Mouse (Mus musculus) CH12.LX (cell line): ENCODE data around the gene Rab11fip3. TPM values are rescaled to one million over a fixed set of nuclear protein-coding genes. Genes with fewer than 3 reads are reported as not detected.

Experiments
- DNase-seq: peaks from one replicate; pipeline ENCODE4 v3.0.0-alpha.2; 2013; ENCODE audit errors: extremely low read depth
- H3K27ac ChIP-seq: 2 replicates; pipeline ENCODE4 v1.5.1; 2012; ENCODE audit warnings: low read depth, mild to moderate bottlenecking, control low read depth, moderate library complexity; ENCODE audit not compliant: insufficient read depth
- H3K27me3 ChIP-seq: replicated peaks from 2 replicates; pipeline ENCODE3; 2012; ENCODE audit warnings: inconsistent platforms
- H3K36me3 ChIP-seq, 2 experiments: replicated peaks in 1 of 2; 2 replicates each; pipeline versions ENCODE3 to v1.6.1; 2012; ENCODE audit warnings: inconsistent platforms in 1 of 2, low read length in 1 of 2, mild to moderate bottlenecking in 1 of 2, mixed read lengths in 1 of 2, moderate library complexity in 1 of 2; ENCODE audit not compliant: control insufficient read depth in 1 of 2, insufficient read depth in 1 of 2
- H3K4me1 ChIP-seq, 2 experiments: 2 replicates each; pipeline ENCODE4 v1.6.1; 2012; ENCODE audit warnings: inconsistent platforms in 1 of 2, moderate library complexity in 1 of 2; ENCODE audit not compliant: insufficient read depth in 2 of 2, control insufficient read depth in 1 of 2
- H3K4me2 ChIP-seq: 2 replicates; pipeline ENCODE4 v1.6.1; 2012; ENCODE audit warnings: low read depth, mild to moderate bottlenecking, control low read depth; ENCODE audit not compliant: poor library complexity, insufficient read depth, severe bottlenecking
- H3K4me3 ChIP-seq, 3 experiments: fragments of 150-350 bp in 1 of 3; sonication (generic) in 1 of 3; replicated peaks in 1 of 3; 2 replicates each; pipeline versions ENCODE3 to v1.5.1; 2011 to 2012; ENCODE audit warnings: low read depth in 2 of 3, low read length in 2 of 3, mild to moderate bottlenecking in 2 of 3, moderate library complexity in 2 of 3, control low read depth in 1 of 3, improper control_type of control experiment in 1 of 3, inconsistent platforms in 1 of 3, mixed read lengths in 1 of 3; ENCODE audit not compliant: poor library complexity in 1 of 3
- H3K79me2 ChIP-seq: replicated peaks from 2 replicates; pipeline ENCODE4 v1.6.1; 2012; ENCODE audit warnings: mild to moderate bottlenecking, moderate library complexity; ENCODE audit not compliant: control insufficient read depth, poor library complexity, insufficient read depth, severe bottlenecking; ENCODE audit errors: extremely low read depth
- H3K9ac ChIP-seq: 2 replicates; pipeline ENCODE4 v1.6.1; 2012; ENCODE audit warnings: low read depth, mild to moderate bottlenecking, control low read depth, moderate library complexity; ENCODE audit not compliant: insufficient read depth
- H3K9me3 ChIP-seq: replicated peaks from 2 replicates; pipeline ENCODE3; 2012; ENCODE audit warnings: low read length, inconsistent platforms, mixed read lengths
- BHLHE40 ChIP-seq: IDR thresholded peaks from 2 replicates; pipeline ENCODE4 v1.6.1; 2011; ENCODE audit warnings: mild to moderate bottlenecking, low read depth, low read length, improper control_type of control experiment
- CHD2 ChIP-seq: IDR thresholded peaks from 2 replicates; pipeline ENCODE4 v1.6.1; 2011; ENCODE audit warnings: low read length, improper control_type of control experiment
- CTCF ChIP-seq, 2 experiments: IDR thresholded peaks in 1 of 2; conservative IDR thresholded peaks in 1 of 2; 2 replicates each; pipeline ENCODE4 v1.5.1; 2011 to 2012; ENCODE audit warnings: low read depth in 2 of 2, low read length in 2 of 2, improper control_type of control experiment in 1 of 2, inconsistent platforms in 1 of 2, mild to moderate bottlenecking in 1 of 2, moderate library complexity in 1 of 2
- E2F4 ChIP-seq: IDR thresholded peaks from 2 replicates; pipeline ENCODE4 v1.6.1; 2011; ENCODE audit warnings: low read depth, low read length, improper control_type of control experiment; ENCODE audit not compliant: insufficient replicate concordance
- ELF1 ChIP-seq: IDR thresholded peaks from 2 replicates; pipeline ENCODE4 v1.6.1; 2014; ENCODE audit warnings: low read depth, mild to moderate bottlenecking, inconsistent platforms, low read length, improper control_type of control experiment
- EP300 ChIP-seq: IDR thresholded peaks from 2 replicates; pipeline ENCODE4 v1.6.1; 2011; ENCODE audit warnings: low read length, improper control_type of control experiment
- GABPA ChIP-seq: IDR thresholded peaks from 2 replicates; pipeline ENCODE4 v1.6.1; 2012; ENCODE audit warnings: low read depth, low read length, improper control_type of control experiment, inconsistent platforms; ENCODE audit not compliant: insufficient replicate concordance
- HCFC1 ChIP-seq: IDR thresholded peaks from 2 replicates; pipeline ENCODE4 v1.6.1; 2012; ENCODE audit warnings: low read depth, mild to moderate bottlenecking, inconsistent platforms, low read length, improper control_type of control experiment
- JUN ChIP-seq: IDR thresholded peaks from 2 replicates; pipeline ENCODE4 v1.6.1; 2011; ENCODE audit warnings: low read depth, mild to moderate bottlenecking, low read length, improper control_type of control experiment, moderate library complexity; ENCODE audit not compliant: insufficient read depth
- JUND ChIP-seq: conservative IDR thresholded peaks from 2 replicates; pipeline ENCODE4 v1.6.1; 2011; ENCODE audit warnings: low read depth, low read length, improper control_type of control experiment
- MAZ ChIP-seq: IDR thresholded peaks from 2 replicates; pipeline ENCODE4 v1.6.1; 2012; ENCODE audit warnings: low read depth, mild to moderate bottlenecking, inconsistent platforms, low read length, improper control_type of control experiment, moderate library complexity
- MEF2A ChIP-seq: IDR thresholded peaks from 2 replicates; pipeline ENCODE4 v1.6.1; 2014; ENCODE audit warnings: low read depth, mild to moderate bottlenecking, inconsistent platforms, low read length, improper control_type of control experiment, borderline replicate concordance
- MXI1 ChIP-seq: IDR thresholded peaks from 2 replicates; pipeline ENCODE4 v1.6.1; 2011; ENCODE audit warnings: mild to moderate bottlenecking, low read depth, low read length, improper control_type of control experiment
- MYC ChIP-seq: IDR thresholded peaks from 2 replicates; pipeline ENCODE4 v1.6.1; 2011; ENCODE audit warnings: low read depth, mild to moderate bottlenecking, improper control_type of control experiment, low read length
- NRF1 ChIP-seq: IDR thresholded peaks from 2 replicates; pipeline ENCODE4 v1.6.1; 2014; ENCODE audit warnings: low read depth, mild to moderate bottlenecking, inconsistent platforms, low read length, improper control_type of control experiment, moderate library complexity
- PAX5 ChIP-seq: IDR thresholded peaks from 2 replicates; pipeline ENCODE4 v1.6.1; 2012; ENCODE audit warnings: low read length, inconsistent platforms, mixed read lengths
- POLR2A ChIP-seq: IDR thresholded peaks from 2 replicates; pipeline ENCODE4 v1.6.1; 2011; ENCODE audit warnings: low read depth, mild to moderate bottlenecking, improper control_type of control experiment, low read length
- RAD21 ChIP-seq: IDR thresholded peaks from 2 replicates; pipeline ENCODE4 v1.6.1; 2011; ENCODE audit warnings: low read depth, mild to moderate bottlenecking, low read length, improper control_type of control experiment, moderate library complexity
- RCOR1 ChIP-seq: conservative IDR thresholded peaks from 2 replicates; pipeline ENCODE4 v1.6.1; 2012; ENCODE audit warnings: low read depth, mild to moderate bottlenecking, inconsistent platforms, low read length, improper control_type of control experiment
- SMC3 ChIP-seq: IDR thresholded peaks from 2 replicates; pipeline ENCODE4 v1.6.1; 2011; ENCODE audit warnings: low read depth, low read length, improper control_type of control experiment
- TBP ChIP-seq: conservative IDR thresholded peaks from 2 replicates; pipeline ENCODE4 v1.6.1; 2011; ENCODE audit warnings: low read depth, low read length, improper control_type of control experiment
- ZKSCAN1 ChIP-seq: IDR thresholded peaks from 2 replicates; pipeline ENCODE4 v1.6.1; 2012; ENCODE audit warnings: low read depth, inconsistent platforms, low read length, improper control_type of control experiment, borderline replicate concordance
- ZNF384 ChIP-seq: IDR thresholded peaks from 2 replicates; pipeline ENCODE4 v1.6.1; 2012; ENCODE audit warnings: low read depth, low read length, improper control_type of control experiment, inconsistent platforms
- dilution Hi-C: fragments of 300-500 bp; cut with MboI; formaldehyde crosslinking; loops from 2 replicates; pipeline ENCODE4 v1.14.3; 2020; ENCODE audit warnings: low sequenced_read_pairs; ENCODE audit not compliant: extremely low pct_unique_long_range_greater_than_20kb, extremely low pct_ligation_motif_present
- in situ Hi-C: fragments of 300-500 bp; cut with MboI; formaldehyde crosslinking; loops from 3 replicates; pipeline ENCODE4 v1.14.3; 2019; ENCODE audit warnings: low sequenced_read_pairs, low pct_ligation_motif_present, low pct_unique_long_range_greater_than_20kb, mixed read lengths
- polyA plus RNA-seq: library from polyadenylated mRNA; unstranded; fragments of >175 nt; gene quantifications from 2 replicates; pipeline ENCODE4 v1.2.1, GENCODE M21; 2012; ENCODE audit warnings: low read depth; ENCODE audit not compliant: insufficient read length
- total RNA-seq, 2 experiments: library from RNA; depleted of rRNA; stranded (reverse); fragments of 300-350 nt in 1 of 2; fragments of >200 nt in 1 of 2; gene quantifications; 2 replicates each; pipeline ENCODE4 v1.2.3; 2012 to 2014

Gene Rab11fip3
- total and polyA plus RNA-seq, 3 experiments: 3.5 to 7.6 (median 4.6) TPM

DNA sequence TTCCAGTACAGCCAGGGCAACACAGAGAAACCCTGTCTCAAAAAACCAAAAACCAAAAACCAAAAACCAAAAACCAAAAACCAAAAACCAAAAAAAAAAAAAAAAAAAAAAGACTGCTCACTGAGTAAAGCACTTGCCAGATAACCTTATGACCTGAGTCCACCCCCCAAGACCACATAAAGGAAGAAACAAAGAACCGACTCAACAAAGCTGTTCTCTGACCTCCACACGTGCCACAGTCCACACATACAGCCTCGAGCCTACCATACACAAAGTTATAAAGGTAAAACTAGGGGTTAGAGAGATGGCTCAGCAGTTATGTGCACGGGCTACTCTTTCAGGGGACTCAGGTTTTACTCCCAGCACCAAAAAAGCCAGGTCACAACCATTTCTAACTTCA lies 16.6 kb downstream of the Rab11fip3 start:
- Histone ChIP-seq H3K9ac (no peak overlapping the region), H3K4me3 (no peak overlapping the region), H3K27ac (no peak overlapping the region), H3K36me3 (peaks cover 0 to 44% of the 10 kb centered on the region in 2 experiments), H3K4me1 (peaks cover 0 to 8% of the 10 kb centered on the region in 2 experiments; a peak in 2 of 4 replicates), H3K79me2 (no peaks in the 10 kb centered on the region), H3K27me3 (no peaks in the 10 kb centered on the region), H3K4me2 (no peak overlapping the region), H3K9me3 (no peaks in the 10 kb centered on the region)
- TF ChIP-seq ELF1 (no peak), GABPA (no peak), ZKSCAN1 (no peak), PAX5 (no peak), TBP (no peak), MYC (no peak), SMC3 (no peak), JUND (no peak), CTCF (conservative IDR thresholded peaks at IDR 0.05 in 1 of 2, IDR thresholded peaks at IDR 0.05 in 1 of 2; ENCODE audit: low read depth in 2 of 2, low read length in 2 of 2) (0 out of 4 replicates have a peak, but pooled peaks of 1 of the 2 experiments have one; percentile 15)
- no peak for DNase-seq
- dilution Hi-C loops: no loop called here
- in situ Hi-C loops: no loop called here

DNA sequence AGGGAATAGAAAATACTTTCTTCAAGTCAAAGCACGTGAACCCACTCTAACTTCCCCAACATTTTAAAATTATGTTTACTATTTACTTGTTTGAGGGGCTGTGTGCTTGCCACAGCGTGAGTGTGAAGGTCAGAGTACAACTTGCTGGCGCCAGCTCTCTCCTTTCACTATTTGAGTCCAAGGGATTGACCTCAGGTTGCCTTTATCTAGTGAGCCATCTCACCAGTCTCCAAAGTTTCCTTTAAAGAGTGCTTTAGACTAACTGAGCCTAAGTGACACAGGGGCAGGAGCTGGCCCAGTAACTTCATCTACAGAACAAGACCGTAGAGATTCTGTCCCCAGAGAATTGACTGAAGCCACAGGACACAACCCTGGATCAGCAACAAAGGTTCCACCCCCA lies 17.3 kb downstream of the Rab11fip3 start:
- no peak for TF ChIP-seq JUND
- TF ChIP-seq ZNF384: no peak
- TF ChIP-seq E2F4: no peak
- TF ChIP-seq POLR2A: no peak
- no peak for TF ChIP-seq GABPA
- no peak for TF ChIP-seq ELF1
- TF ChIP-seq NRF1: no peak
- no peak for TF ChIP-seq CHD2
- TF ChIP-seq MXI1: no peak
- no peak for DNase-seq
- in situ Hi-C loops (no loop called here), dilution Hi-C loops (no loop called here)
- no peak overlapping the region for H3K4me2 ChIP-seq
- no peaks in the 10 kb centered on the region for H3K27me3 ChIP-seq
- H3K79me2 ChIP-seq: no peaks in the 10 kb centered on the region
- peaks cover 0 to 14% of the 10 kb centered on the region in 2 experiments; a peak in 2 of 4 replicates for H3K4me1 ChIP-seq
- H3K36me3 ChIP-seq: peaks cover 0 to 38% of the 10 kb centered on the region in 2 experiments
- H3K27ac ChIP-seq: no peak overlapping the region
- no peaks in the 10 kb centered on the region for H3K9me3 ChIP-seq
- H3K9ac ChIP-seq: no peak overlapping the region
- H3K4me3 ChIP-seq: no peak overlapping the region

DNA sequence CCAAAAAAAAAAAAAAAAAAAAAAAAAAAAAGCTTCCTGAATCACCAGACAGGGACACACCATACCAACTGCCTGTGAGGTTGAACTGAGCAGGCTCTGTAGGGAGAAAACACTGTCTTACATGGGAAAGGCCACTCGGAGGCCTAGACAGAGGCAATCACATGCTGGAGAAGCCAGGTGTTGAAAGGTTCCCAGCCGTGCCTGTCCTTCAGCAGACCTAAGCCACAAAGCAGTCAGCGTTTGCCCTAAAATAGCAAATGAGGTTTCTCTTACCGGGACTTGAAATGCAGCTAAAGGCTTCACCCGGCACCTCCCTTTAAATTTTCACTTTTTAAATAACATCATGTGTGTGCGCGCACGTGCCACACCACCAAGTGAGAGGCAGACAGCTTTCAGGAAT lies 21.2 kb downstream of the Rab11fip3 start:
- Histone ChIP-seq H3K79me2 (no peaks in the 10 kb centered on the region), H3K9ac (no peak overlapping the region), H3K4me3 (no peak overlapping the region), H3K36me3 (peaks cover 0 to 27% of the 10 kb centered on the region in 2 experiments), H3K4me1 (peaks cover 0 to 14% of the 10 kb centered on the region in 2 experiments; a peak in 2 of 4 replicates), H3K27ac (no peak overlapping the region), H3K27me3 (no peaks in the 10 kb centered on the region), H3K9me3 (no peaks in the 10 kb centered on the region), H3K4me2 (no peak overlapping the region)
- TF ChIP-seq NRF1 (no peak), EP300 (peak; percentile 21; the same call in 1 of the 2 replicates), TBP (no peak), CHD2 (no peak), HCFC1 (no peak), MAZ (no peak), ZNF384 (peak; percentile 62; the same call in 1 of the 2 replicates), RAD21 (no peak), JUN (no peak), CTCF (conservative IDR thresholded peaks at IDR 0.05 in 1 of 2, IDR thresholded peaks at IDR 0.05 in 1 of 2; ENCODE audit: low read depth in 2 of 2, low read length in 2 of 2) (no peak), BHLHE40 (peak; percentile 75), MEF2A (peak; percentile 71; the same call in 1 of the 2 replicates), RCOR1 (no peak)
- DNase-seq: peak; percentile 29
- dilution Hi-C loops: no loop called here
- in situ Hi-C loops: no loop called here
